ENCODE assay signal across 8 mouse cellular contexts in genomic region chr2:55818220-55818619, GRCm38 (mm10).
A peak's percentile ranks its signal among the peaks of the same experiment; 100 is the strongest.
DNase-seq lines count a peak whose midpoint lies in the region; ATAC-seq lines count a peak whose summit lies in the region.

No protein-coding gene starts in this region.

- H3K27ac ChIP-seq in hindbrain, embryonic 15.5 days (replicated peaks) = peak overlapping the region; percentile 58
- H3K27ac ChIP-seq in midbrain, embryonic 10.5 days (replicated peaks) = 0 out of 2 replicates have a peak overlapping the region, but pooled peaks have one; percentile 10

- peak overlapping the region; percentile 13; the same call in 1 of the 2 replicates for H3K4me3 ChIP-seq in hindbrain, embryonic 15.5 days
- no peak overlapping the region for H3K4me3 ChIP-seq in midbrain, embryonic 10.5 days

- peak; percentile 87 for ATAC-seq in hindbrain, embryonic 15.5 days (ENCODE audit: low FRiP score, low read depth)
- no peak for ATAC-seq in granulocyte monocyte progenitor cell, adult 5-6 weeks (replicated peaks; ENCODE audit: poor library complexity, severe bottlenecking)
- ATAC-seq in megakaryocyte, adult 5-6 weeks (ENCODE audit: poor library complexity, severe bottlenecking) = no peak

- 13% methylated on average over 7 of the region's 7 CpGs for WGBS in hindbrain, embryonic 15.5 days
- 55% methylated on average over 7 of the region's 7 CpGs for WGBS in midbrain, embryonic 10.5 days

- H3K9ac ChIP-seq in hindbrain, embryonic 15.5 days = peak overlapping the region; percentile 10; the same call in 1 of the 2 replicates

- no peaks in the 10 kb centered on the region for H3K9me3 ChIP-seq in hindbrain, embryonic 15.5 days
- no peaks in the 10 kb centered on the region for H3K9me3 ChIP-seq in midbrain, embryonic 10.5 days (replicated peaks)

- no peaks in the 10 kb centered on the region for H3K36me3 ChIP-seq in hindbrain, embryonic 15.5 days
- no peaks in the 10 kb centered on the region for H3K36me3 ChIP-seq in midbrain, embryonic 10.5 days

- peak; percentile 5 for DNase-seq in adrenal gland, adult 2 months
- DNase-seq in adrenal gland, postnatal 25 days = no peak
- DNase-seq in lung, postnatal 10 days = peak; percentile 4
- no peak for DNase-seq in lung, postnatal 14 days
- DNase-seq in midbrain, embryonic 10.5 days (ENCODE audit: low spot score) = no peak

- peaks cover 7% of the 10 kb centered on the region; the same call in 1 of the 2 replicates for H3K4me1 ChIP-seq in hindbrain, embryonic 15.5 days (replicated peaks)
- no peaks in the 10 kb centered on the region for H3K4me1 ChIP-seq in midbrain, embryonic 10.5 days

- no peaks in the 10 kb centered on the region for H3K27me3 ChIP-seq in hindbrain, embryonic 15.5 days
- H3K27me3 ChIP-seq in midbrain, embryonic 10.5 days (ENCODE audit: low read depth, poor library complexity, severe bottlenecking) = no peaks in the 10 kb centered on the region

- H3K4me2 ChIP-seq in hindbrain, embryonic 15.5 days = peak overlapping the region; percentile 41

Comparison
In these comparisons a context has a peak if more than half of its experiments do, and no peak if none do; other contexts are left out.
1. DNase-seq: peak in adrenal gland, adult 2 months (single experiment) and lung, postnatal 10 days (single experiment); none in adrenal gland, postnatal 25 days (single experiment), lung, postnatal 14 days (single experiment) and midbrain, embryonic 10.5 days (single experiment).